Mouse (Mus musculus) gonadal fat pad, adult 2 months (tissue): ENCODE results near the gene Pdzd9. TPM values are rescaled to one million over a fixed set of nuclear protein-coding genes. Genes with fewer than 3 reads are reported as not detected.
"Not testable (repeated sequence)": the region's sequence is repeated elsewhere in the genome, so short reads cannot be mapped to it uniquely, and the experiment has no call there.

Source experiments
- DNase-seq: peaks from one replicate; pipeline ENCODE4 v3.0.0-alpha.2; 2012; ENCODE audit warnings: low read depth
- polyA plus RNA-seq: library from polyadenylated mRNA; depleted of rRNA; stranded (reverse); fragments of >200 nt; gene quantifications from 2 replicates; pipeline ENCODE4 v1.2.3, GENCODE M21; 2012; rRNA removed

Pdzd9 gene
- 0.08 and 0.27 TPM in 2 replicates for polyA plus RNA-seq

DNA sequence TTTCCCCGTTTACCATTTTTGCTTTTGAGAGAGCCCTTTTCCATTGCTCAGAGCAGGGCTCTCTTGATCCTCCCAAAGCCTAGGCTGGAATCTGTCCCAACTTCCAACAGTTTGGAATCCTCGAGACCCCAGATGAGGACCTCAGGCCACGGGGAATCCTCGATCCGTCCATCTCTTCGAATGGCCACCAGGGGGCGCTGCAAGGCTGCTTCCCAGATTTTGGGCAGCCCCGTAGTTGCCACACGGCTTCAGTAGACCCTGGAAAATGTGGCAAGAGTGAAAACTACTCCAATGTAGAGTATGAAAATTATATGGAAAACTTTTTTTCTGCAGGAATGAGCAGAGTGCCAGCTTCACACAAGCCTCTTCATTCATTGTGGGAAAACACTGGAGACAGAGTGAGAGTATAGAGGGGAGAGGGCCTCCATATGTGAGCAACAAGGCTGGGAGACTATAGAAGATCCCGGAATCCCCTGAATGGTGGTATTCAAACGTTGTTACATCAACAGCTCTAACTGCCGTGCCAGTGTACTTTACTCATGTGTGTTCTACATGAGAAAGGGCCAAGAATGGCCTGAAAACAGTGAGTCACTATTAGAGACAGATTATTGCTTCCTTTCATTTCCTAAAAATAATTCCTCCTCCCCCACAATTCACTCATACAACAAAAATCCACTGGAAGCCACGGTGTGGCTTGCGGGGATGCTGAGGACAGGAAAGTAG is at the start of gene Pdzd9:
Gene Pdzd9 (minus strand): TSS at position 191 of the 723 bp plus-strand sequence.
- no peak for DNase-seq

- DNase-seq, result no peak
These were observed 47.1 kb upstream of the Pdzd9 start for GRCm38 (mm10) chr7:120717261-120717660.

DNA sequence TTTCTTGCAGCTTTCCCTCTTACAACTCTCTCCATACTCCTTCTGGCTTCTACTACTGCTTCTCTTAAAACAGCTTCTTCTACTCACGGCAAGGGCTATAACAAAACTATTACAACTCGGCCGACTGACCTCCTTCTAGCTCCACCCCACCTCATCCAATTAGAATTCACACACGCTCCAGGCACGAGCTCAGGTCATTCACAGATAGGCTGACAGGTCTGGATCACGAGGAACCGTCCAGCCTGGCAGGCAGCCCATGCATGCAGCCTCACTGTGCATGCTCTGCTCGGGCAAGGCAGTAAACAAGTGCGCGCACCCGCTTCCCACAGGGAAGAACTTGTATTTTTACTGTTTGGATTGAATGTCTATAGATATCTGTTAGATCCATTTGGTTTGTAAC is 43.8 kb upstream of the Pdzd9 start:
- not testable (repeated sequence) for DNase-seq

DNA sequence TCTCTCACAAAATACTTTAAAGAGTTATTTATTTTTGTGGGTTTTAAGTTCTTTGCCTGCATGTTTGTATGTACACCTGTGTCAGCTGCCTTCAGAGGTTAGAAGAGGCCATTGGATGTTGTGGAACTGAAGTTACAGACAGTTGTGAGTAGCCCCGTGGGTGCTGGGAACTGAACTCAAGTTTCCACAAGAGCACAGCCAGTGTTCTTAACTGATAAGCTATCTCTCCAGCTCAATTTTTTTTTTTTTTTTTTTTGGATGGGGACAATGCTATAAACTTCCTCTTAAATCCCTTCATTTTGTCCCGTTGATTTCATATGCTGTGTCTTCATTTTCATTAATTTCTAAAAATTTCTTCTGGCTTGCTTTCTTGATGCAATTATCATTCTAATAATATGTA is 43.1 kb upstream of the Pdzd9 start:
- no peak for DNase-seq

- DNase-seq, result no peak
These were observed 41.9 kb upstream of the Pdzd9 start for GRCm38 (mm10) chr7:120712071-120712470.

DNA sequence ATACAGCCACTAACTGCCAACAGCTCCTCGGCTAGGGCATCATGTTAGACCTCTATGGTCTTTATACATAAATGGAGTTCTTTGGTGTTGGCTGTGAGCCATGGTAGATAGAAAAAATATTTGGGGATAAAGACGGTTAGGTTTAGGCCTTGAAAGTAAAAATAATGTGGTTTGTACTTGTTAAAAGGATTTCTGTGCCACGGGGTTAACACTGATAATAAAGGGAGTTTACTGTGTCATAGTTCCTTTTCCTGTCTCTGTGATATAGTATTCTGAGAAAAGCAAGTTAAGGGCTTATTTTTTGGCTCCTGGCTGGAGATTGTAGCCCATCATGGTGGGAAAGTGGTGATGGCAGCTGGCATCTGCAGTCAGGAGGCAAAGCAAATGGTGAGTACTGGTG is 33.7 kb upstream of the Pdzd9 start:
- DNase-seq, result no peak

DNA sequence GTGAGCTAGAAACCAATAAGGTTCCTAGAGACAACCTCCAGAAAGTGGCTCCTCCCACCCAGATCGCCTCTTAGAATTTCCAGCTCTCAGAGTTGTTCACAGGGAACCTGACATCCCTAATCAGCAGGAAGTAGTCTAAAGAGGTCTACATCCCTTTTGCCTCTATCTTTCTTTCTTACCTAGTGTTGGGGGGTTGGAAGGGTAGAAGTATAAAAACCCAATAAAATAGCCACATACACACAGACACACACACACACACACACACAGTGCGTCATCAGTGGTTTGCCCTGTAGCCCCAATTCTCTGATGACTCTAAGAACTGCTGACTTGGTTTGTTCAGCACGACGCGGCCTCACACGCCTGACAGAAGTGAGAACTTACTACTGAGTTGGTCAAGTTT is 29.4 kb upstream of the Pdzd9 start:
- DNase-seq, result no peak

DNA sequence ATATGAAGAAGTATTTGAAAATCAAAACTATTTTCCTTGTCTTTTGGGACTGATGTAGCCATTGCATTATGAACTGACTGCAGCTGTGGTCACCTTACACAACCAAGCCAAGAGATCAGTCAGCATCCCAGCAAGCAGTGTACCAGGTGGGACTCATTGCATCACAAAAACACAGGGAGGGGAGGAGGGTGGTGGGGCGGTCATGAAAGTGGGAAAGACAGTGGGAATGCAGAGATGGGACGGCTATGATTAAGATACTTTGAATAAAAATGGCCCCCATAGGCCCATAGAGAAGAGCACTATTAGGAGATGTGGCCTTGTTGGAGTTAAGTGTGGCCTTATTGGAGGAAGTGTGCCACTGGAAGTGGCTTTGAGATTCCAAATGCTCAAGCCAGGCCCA is 26.2 kb upstream of the Pdzd9 start:
- DNase-seq, result no peak

DNA sequence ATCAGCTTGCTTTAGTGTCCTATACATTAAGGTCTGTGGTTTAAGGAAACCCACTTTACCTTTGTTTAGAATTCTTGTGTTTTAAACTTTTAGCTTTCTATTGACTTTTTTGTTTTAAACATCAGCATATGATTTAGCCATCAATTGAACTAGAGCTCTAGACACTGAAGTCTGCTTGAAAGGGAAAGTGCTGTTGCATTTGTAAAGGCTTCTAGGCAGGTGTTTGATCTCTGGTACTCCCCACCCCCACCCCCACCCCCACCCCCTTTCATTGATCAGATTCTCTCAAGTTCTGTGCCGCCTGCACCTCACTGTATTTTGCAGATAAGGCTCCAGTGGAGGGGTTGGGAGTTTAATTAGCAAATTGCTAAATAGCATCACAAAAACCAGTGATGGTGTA is 25.5 kb upstream of the Pdzd9 start:
- no peak for DNase-seq

GRCm38 (mm10) chr7:120695196-120695595 is 25.1 kb upstream of the Pdzd9 start:
- DNase-seq, result no peak

DNA sequence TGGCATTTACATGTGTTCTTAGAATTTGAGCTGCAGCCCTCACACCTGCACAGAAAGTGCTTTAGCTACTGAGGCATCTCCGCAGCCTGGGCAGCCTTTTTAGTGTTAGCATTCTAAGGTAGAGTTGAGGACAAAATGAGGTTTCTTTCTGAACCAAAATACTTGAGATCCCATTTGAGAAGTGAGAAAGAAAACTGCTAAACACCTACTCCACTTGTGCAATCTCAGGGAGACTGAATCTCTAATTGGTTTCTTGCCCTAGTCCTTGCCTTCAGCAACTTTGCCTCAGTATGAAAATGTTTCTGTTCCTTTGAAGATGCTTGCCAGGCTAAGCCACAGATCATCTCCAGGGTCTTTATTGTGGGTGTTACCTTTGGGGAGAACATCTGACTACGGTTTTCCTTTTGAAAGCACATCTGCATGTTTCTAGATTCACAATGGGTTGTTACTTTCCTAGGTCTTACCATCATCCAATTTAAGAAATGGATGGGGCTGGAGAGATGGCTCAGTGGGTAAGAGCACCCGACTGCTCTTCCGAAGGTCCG is 23.8 kb upstream of the Pdzd9 start:
- no peak for DNase-seq

DNA sequence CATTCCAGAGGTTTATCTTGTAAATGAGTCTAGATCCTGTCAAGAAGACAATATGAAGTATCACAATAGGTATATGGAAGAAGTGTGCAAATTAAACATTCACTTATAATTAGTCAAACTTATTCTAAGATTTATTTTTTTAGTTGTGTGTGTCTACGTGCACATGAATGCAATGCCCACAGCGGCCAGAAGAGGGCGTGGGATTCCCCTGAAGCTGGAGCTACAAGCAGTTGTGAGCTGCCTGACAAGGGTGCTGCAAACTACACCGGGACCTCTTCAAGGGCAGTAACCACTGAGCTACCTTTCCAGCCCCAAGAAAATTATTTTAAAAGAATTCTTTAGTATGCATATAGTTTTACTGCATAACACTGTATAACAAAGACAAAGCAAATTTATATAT is 20.5 kb upstream of the Pdzd9 start:
- no peak for DNase-seq

DNA sequence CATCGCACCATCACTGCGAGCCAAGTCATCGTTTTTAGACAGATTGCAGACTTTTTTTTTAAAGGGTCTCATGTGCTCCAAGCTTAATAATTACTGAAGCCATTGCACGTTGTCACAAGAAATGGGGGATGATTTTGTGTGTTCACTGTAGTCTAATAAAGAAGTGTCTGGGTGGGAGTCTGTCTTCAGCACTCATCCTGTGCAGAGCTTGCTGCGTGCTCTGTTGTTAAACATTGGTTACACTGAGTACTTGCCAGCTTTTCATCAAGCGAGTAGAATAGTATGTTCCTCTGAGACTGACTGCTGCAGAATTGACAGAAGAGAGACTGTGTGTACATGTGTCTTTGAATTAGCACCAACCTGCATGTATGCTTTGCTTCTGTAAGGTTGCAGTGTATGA is 15.1 kb upstream of the Pdzd9 start:
- DNase-seq, result no peak

DNA sequence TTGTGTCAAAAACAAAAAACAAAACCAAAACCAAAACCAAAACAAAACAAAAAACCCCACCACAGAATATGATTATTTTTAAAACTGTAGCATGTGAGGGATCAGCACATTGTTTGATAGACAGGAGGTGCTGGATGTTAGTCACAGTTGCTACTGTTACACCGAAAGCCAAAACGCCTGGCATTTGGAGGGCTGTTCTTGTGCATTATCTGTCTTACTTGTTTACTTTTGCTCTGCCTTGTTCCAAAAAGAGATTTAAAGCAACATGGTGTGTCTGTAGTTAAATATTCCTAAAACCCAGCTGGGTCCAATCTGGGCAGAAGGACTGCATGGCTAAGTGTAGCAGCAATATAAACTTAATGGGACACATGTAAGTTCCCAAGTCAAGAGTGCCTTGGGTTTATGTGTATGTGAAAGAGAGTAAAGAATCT is 14.6 kb upstream of the Pdzd9 start:
- DNase-seq, result no peak

- DNase-seq, result no peak
These were observed 11.9 kb upstream of the Pdzd9 start for GRCm38 (mm10) chr7:120682002-120682401.

GRCm38 (mm10) chr7:120679023-120679422 is 8.9 kb upstream of the Pdzd9 start:
- DNase-seq, result no peak

GRCm38 (mm10) chr7:120677764-120678531 is 7.8 kb upstream of the Pdzd9 start:
- DNase-seq, result no peak

DNA sequence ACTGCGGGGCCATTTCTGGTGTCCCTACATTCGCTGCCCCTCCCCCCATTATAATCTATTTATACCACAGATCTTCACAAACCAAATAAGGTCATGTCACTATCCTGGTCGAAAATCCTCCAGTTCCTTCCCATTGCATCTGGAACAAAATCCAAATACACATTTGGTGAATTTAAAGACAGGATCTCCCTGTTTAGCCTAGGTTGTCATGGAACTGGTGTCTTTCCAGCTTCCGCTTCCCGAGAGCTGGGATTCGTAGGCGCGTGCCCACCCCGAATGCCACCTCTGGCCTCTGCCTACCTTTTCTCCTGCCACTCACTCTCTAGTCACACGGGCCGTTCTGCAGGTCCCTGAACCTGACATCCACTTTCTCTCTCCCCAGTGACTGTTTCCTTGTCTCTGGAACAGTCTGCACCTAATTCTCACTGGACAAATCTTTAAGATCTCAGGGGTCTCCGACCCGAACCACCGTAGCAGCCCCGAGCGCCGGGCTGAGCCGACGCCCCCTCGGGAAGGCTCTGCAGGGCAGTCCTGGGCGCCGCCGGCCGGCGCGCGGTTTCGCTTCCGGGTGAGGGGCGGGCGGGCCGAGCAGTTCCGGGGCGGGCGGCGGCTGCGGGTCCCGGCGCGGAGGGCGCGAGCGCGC is 7.0 kb upstream of the Pdzd9 start, which contains the start of gene Mosmo:
Gene Mosmo (plus strand): TSS at position 618 of the 643 bp plus-strand sequence.
- DNase-seq, result no peak

DNA sequence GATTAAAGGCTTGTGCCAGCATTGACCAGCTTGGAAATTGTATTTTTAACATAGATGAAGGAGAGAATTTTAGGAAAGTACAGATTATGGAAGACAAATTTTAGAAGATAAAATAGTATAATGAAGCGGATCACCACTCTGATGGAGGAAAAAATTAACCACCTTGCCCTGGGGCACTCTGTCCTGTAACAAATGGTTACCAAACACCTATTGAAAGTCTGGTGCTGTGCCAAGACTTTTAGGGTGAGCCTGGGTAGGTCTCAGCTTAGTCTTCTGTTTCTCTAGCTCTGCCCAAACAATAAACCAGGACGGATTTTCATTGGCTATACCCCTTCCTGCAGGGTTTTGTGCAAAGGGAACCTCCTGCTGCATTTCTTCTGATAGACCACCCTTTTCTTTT is 1.1 kb upstream of the Pdzd9 start:
- no peak for DNase-seq

- DNase-seq, result no peak
These were observed 8.1 kb downstream of the Pdzd9 start for GRCm38 (mm10) chr7:120662079-120662478.

DNA sequence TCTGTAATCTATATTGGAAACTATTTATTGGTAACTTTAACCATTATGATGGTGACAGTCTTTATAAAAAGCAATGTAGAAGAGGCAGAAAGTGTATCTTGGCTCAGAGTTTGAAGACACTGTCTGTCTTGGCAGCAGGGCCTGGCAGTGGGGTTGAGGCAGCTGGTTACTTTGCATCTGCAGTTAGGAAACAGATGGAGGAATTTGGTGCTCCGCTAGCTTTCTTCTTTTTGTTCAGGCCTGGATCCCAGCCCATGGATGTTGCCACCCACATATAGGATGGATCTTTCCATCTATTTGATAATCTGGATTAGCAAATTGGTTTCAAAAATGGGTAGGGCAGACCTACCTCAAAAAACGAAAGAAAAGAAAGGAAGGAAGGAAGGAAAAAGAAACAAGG is 22.3 kb downstream of the Pdzd9 start:
- DNase-seq, result no peak

- no peak for DNase-seq
These were observed 26.9 kb downstream of the Pdzd9 start for GRCm38 (mm10) chr7:120643217-120643616.
